Mouse (Mus musculus) left cerebral cortex, postnatal 4 days (tissue): ENCODE measurements at regions not wholly inside any gene's neighbourhood (a gene's known extent, or its start where the extent isn't known, plus 50 kb on each side); places are given as distances from the start of the nearest gene placed in this dataset.

Experiments
- DNase-seq: peaks from one replicate; pipeline ENCODE4 v3.0.0-alpha.2; 2022
- intact Hi-C: fragments of 180-260 bp; cut with DNase I; formaldehyde crosslinking; loops from one replicate; pipeline ENCODE4 v1.15.1; 2025

GRCm38 (mm10) chr10:19188082-19188742 lies 168.1 kb upstream of the Olig3 start:
- DNase-seq: no peak
- intact Hi-C loops: loop anchor here (5.0 kb wide), 2 partner anchors 236 to 271 kb away; no protein-coding TSS in a partner anchor

- intact Hi-C loops: loop anchor here (2.0 to 5.0 kb wide), 3 partner anchors 173 to 270 kb away; partner anchors contain the start of gene Tnfaip3
- DNase-seq: no peak
Measured at GRCm38 (mm10) chr10:19187716-19188081, 168.6 kb upstream of the Olig3 start.

- DNase-seq: no peak
- intact Hi-C loops: loop anchor here (2.0 to 5.0 kb wide), 3 partner anchors 172 to 270 kb away; partner anchors contain the start of gene Tnfaip3
Measured at GRCm38 (mm10) chr10:19187084-19187615, 169.2 kb upstream of the Olig3 start.

- DNase-seq: peak; percentile 4
- intact Hi-C loops: loop anchor here (2.0 to 5.0 kb wide), 3 partner anchors 171 to 269 kb away; partner anchors contain the start of gene Tnfaip3
Measured at GRCm38 (mm10) chr10:19185790-19186581, 170.3 kb upstream of the Olig3 start.

GRCm38 (mm10) chr10:19184886-19185285 lies 169.4 kb upstream of the Tnfaip3 start:
- DNase-seq: no peak
- intact Hi-C loops: loop anchor here (5.0 kb wide), 2 partner anchors 233 to 268 kb away; no protein-coding TSS in a partner anchor

GRCm38 (mm10) chr10:19177895-19178294 lies 162.4 kb upstream of the Tnfaip3 start:
- no peak for DNase-seq
- intact Hi-C loops: no loop called here

- no peak for DNase-seq
- intact Hi-C loops: no loop called here
Measured at GRCm38 (mm10) chr10:19177414-19177813, 162.0 kb upstream of the Tnfaip3 start.

- DNase-seq: no peak
- intact Hi-C loops: no loop called here
Measured at GRCm38 (mm10) chr10:19176249-19176648, 160.8 kb upstream of the Tnfaip3 start.

GRCm38 (mm10) chr10:19171834-19172233 lies 156.4 kb upstream of the Tnfaip3 start:
- intact Hi-C loops: no loop called here
- no peak for DNase-seq

GRCm38 (mm10) chr10:19170596-19170995 lies 155.1 kb upstream of the Tnfaip3 start:
- intact Hi-C loops: no loop called here
- no peak for DNase-seq

GRCm38 (mm10) chr10:19169272-19169671 lies 153.8 kb upstream of the Tnfaip3 start:
- intact Hi-C loops: no loop called here

GRCm38 (mm10) chr10:19168362-19168761 lies 152.9 kb upstream of the Tnfaip3 start:
- DNase-seq: no peak
- intact Hi-C loops: no loop called here

More at GRCm38 (mm10) chr10:19169272-19169671, 153.8 kb upstream of the Tnfaip3 start:
- DNase-seq: no peak

GRCm38 (mm10) chr10:19167641-19168271 lies 152.3 kb upstream of the Tnfaip3 start:
- intact Hi-C loops: no loop called here
- no peak for DNase-seq

GRCm38 (mm10) chr10:19167101-19167500 lies 151.6 kb upstream of the Tnfaip3 start:
- no peak for DNase-seq
- intact Hi-C loops: no loop called here

GRCm38 (mm10) chr10:19162104-19162503 lies 146.6 kb upstream of the Tnfaip3 start:
- intact Hi-C loops: no loop called here
- no peak for DNase-seq

GRCm38 (mm10) chr10:19161149-19161548 lies 145.7 kb upstream of the Tnfaip3 start:
- DNase-seq: no peak
- intact Hi-C loops: no loop called here

- DNase-seq: no peak
- intact Hi-C loops: no loop called here
Measured at GRCm38 (mm10) chr10:19154041-19154440, 138.6 kb upstream of the Tnfaip3 start.

GRCm38 (mm10) chr10:19152773-19153172 lies 137.3 kb upstream of the Tnfaip3 start:
- no peak for DNase-seq
- intact Hi-C loops: no loop called here

- intact Hi-C loops: no loop called here
- DNase-seq: no peak
Measured at GRCm38 (mm10) chr10:19150766-19151165, 135.3 kb upstream of the Tnfaip3 start.

GRCm38 (mm10) chr10:19150005-19150404 lies 134.5 kb upstream of the Tnfaip3 start:
- no peak for DNase-seq
- intact Hi-C loops: no loop called here
